Comparison of ENCODE assay signal across 13 mouse cellular contexts in the genomic region with DNA sequence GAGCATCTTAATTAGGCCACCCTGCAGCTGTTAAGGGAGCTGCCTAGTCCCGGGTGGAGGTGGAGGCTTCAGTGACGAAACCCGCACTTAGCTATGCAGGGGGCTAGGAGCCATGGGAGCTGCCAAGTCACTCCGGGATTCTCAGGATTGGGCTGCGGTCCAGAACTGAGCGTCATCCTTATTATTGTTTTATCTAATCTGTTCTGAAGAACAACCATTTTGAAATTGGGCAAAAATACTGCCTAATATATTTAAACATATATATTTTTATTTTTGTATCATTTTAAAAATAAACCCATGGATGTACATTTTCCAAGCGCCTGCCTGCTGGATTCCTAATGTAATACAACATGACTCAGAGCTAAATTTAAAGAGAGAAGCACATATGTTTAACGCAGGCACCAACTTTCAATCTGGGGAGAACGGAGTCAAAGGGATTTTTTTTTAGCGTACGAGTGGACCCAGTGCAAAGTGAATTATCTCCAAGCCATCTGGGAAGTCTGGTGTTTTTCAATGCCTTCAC. TPM values are rescaled to one million over a fixed set of nuclear protein-coding genes. Genes with fewer than 3 reads are reported as not detected.
DNase-seq lines count a peak whose midpoint lies in the region; ATAC-seq lines count a peak whose summit lies in the region.
"Had no signal": no experiment of that assay in that cellular context is flagged by ENCODE, and none has a peak within 500 bp of the region (broad histone marks: within the 10 kb centered on the region; RNA-seq: fewer than 3 reads in every experiment).

No protein-coding gene starts in this region.

- peak; percentile 81 for ATAC-seq in forebrain, embryonic 15.5 days (replicated peaks)
- ATAC-seq in forebrain, embryonic 12.5 days (ENCODE audit: low FRiP score): no peak
- ATAC-seq in forebrain, embryonic 16.5 days: peak; percentile 84
- no peak for ATAC-seq in kidney, embryonic 14.5 days (ENCODE audit: low FRiP score, low TSS enrichment)
- ATAC-seq: midbrain, embryonic 13.5 days had no signal

- 33% methylated on average over 11 of the region's 11 CpGs for WGBS in forebrain, embryonic 15.5 days
- whole genome bisulfite sequencing in forebrain, embryonic 12.5 days: 68% methylated on average over 11 of the region's 11 CpGs
- WGBS in forebrain, embryonic 16.5 days: 42% methylated on average over 11 of the region's 11 CpGs
- 63% methylated on average over 11 of the region's 11 CpGs for WGBS in kidney, embryonic 14.5 days

- H3K36me3 ChIP-seq in forebrain, embryonic 15.5 days: no peaks in the 10 kb centered on the region
- no peaks in the 10 kb centered on the region for H3K36me3 ChIP-seq in forebrain, embryonic 12.5 days (replicated peaks)
- H3K36me3 ChIP-seq in forebrain, embryonic 16.5 days (ENCODE audit: control insufficient read depth, insufficient read depth): no peaks in the 10 kb centered on the region
- no peaks in the 10 kb centered on the region for H3K36me3 ChIP-seq in kidney, embryonic 14.5 days (ENCODE audit: control insufficient read depth, insufficient read depth, low read length)
- H3K36me3 ChIP-seq: midbrain, embryonic 13.5 days had no signal

- H3K27me3 ChIP-seq in forebrain, embryonic 15.5 days: no peaks in the 10 kb centered on the region
- H3K27me3 ChIP-seq in forebrain, embryonic 12.5 days: no peaks in the 10 kb centered on the region
- H3K27me3 ChIP-seq in forebrain, embryonic 16.5 days (replicated peaks; ENCODE audit: control insufficient read depth, insufficient read depth, low read length): no peaks in the 10 kb centered on the region
- no peaks in the 10 kb centered on the region for H3K27me3 ChIP-seq in kidney, embryonic 14.5 days (ENCODE audit: control insufficient read depth, insufficient read depth, low read length)
- H3K27me3 ChIP-seq: midbrain, embryonic 13.5 days had no signal

- peak overlapping the region; percentile 33 for H3K4me2 ChIP-seq in forebrain, embryonic 15.5 days (replicated peaks)
- H3K4me2 ChIP-seq in forebrain, embryonic 12.5 days: no peak overlapping the region
- H3K4me2 ChIP-seq in forebrain, embryonic 16.5 days (ENCODE audit: low read length): peak overlapping the region; percentile 45
- no peak overlapping the region for H3K4me2 ChIP-seq in kidney, embryonic 14.5 days (replicated peaks; ENCODE audit: low read depth, low read length)
- H3K4me2 ChIP-seq: midbrain, embryonic 13.5 days had no signal

- H3K27ac ChIP-seq in forebrain, embryonic 15.5 days (replicated peaks): peak overlapping the region; percentile 91
- no peak overlapping the region for H3K27ac ChIP-seq in forebrain, embryonic 12.5 days
- peak overlapping the region; percentile 90 for H3K27ac ChIP-seq in forebrain, embryonic 16.5 days (ENCODE audit: low read length)
- no peak overlapping the region for H3K27ac ChIP-seq in kidney, embryonic 14.5 days (ENCODE audit: low read depth, low read length)
- H3K27ac ChIP-seq: liver, embryonic 14.5 days; midbrain, embryonic 13.5 days had no signal

- peaks cover 28% of the 10 kb centered on the region for H3K4me1 ChIP-seq in forebrain, embryonic 15.5 days
- no peaks in the 10 kb centered on the region for H3K4me1 ChIP-seq in forebrain, embryonic 12.5 days
- peaks cover 15% of the 10 kb centered on the region for H3K4me1 ChIP-seq in forebrain, embryonic 16.5 days (replicated peaks; ENCODE audit: control insufficient read depth, insufficient read depth, low read length)
- no peaks in the 10 kb centered on the region for H3K4me1 ChIP-seq in kidney, embryonic 14.5 days (ENCODE audit: control insufficient read depth, insufficient read depth, low read length)

- no peak overlapping the region for H3K9ac ChIP-seq in forebrain, embryonic 15.5 days (replicated peaks)
- H3K9ac ChIP-seq in forebrain, embryonic 12.5 days: no peak overlapping the region
- peak overlapping the region; percentile 46 for H3K9ac ChIP-seq in forebrain, embryonic 16.5 days (replicated peaks; ENCODE audit: low read depth, low read length)
- no peak overlapping the region for H3K9ac ChIP-seq in kidney, embryonic 14.5 days (ENCODE audit: low read depth, low read length)
- H3K9ac ChIP-seq: liver, embryonic 14.5 days; midbrain, embryonic 13.5 days had no signal

- DNase-seq in layer of hippocampus, postnatal 36 days: peak; percentile 26 to 35
- DNase-seq in right cerebral cortex, adult 2 months (ENCODE audit: low spot score in 2 of 2): peak; percentile 60 to 74
- DNase-seq in natural killer cell, adult 2 months (ENCODE audit: low spot score in 2 of 2): no peak
- DNase-seq in kidney, adult 11 months: no peak
- DNase-seq: gastrocnemius, postnatal 25 days; heart, postnatal 36 days; kidney, postnatal 10 days had no signal

- H3K9me3 ChIP-seq in forebrain, embryonic 15.5 days: no peaks in the 10 kb centered on the region
- H3K9me3 ChIP-seq in forebrain, embryonic 12.5 days: no peaks in the 10 kb centered on the region
- H3K9me3 ChIP-seq in forebrain, embryonic 16.5 days (ENCODE audit: control insufficient read depth, low read length): no peaks in the 10 kb centered on the region
- H3K9me3 ChIP-seq in kidney, embryonic 14.5 days (ENCODE audit: control insufficient read depth, low read length): no peaks in the 10 kb centered on the region
- H3K9me3 ChIP-seq: midbrain, embryonic 13.5 days had no signal

- no peak overlapping the region for H3K4me3 ChIP-seq in forebrain, embryonic 15.5 days
- H3K4me3 ChIP-seq in forebrain, embryonic 12.5 days (replicated peaks): no peak overlapping the region
- H3K4me3 ChIP-seq in forebrain, embryonic 16.5 days (replicated peaks; ENCODE audit: low read length): no peak overlapping the region; the same call in 1 of the 2 replicates
- no peak overlapping the region for H3K4me3 ChIP-seq in kidney, embryonic 14.5 days (ENCODE audit: low read length)
- H3K4me3 ChIP-seq: midbrain, embryonic 13.5 days had no signal

RNA-seq across cellular contexts. Expression of a gene that starts 26.3 kb away (rescaled TPM):
- 96.9 and 100 TPM in 2 replicates for polyA plus RNA-seq in forebrain, embryonic 15.5 days (2015; fragmentation: Nextera tagmentation; extraction: Ambion mirVana)
- 68.9 and 77.0 TPM in 2 replicates for polyA plus RNA-seq in forebrain, embryonic 12.5 days (2016; fragmentation: Nextera tagmentation; extraction: Ambion mirVana)
- 89.7 and 95.3 TPM in 2 replicates for polyA plus RNA-seq in forebrain, embryonic 16.5 days (2015; fragmentation: Nextera tagmentation; extraction: Ambion mirVana)
- 10 to 100 TPM; 43.4 to 48.7 TPM for total RNA-seq in layer of hippocampus, postnatal 36 days (2021)
- 57.1 and 68.6 TPM in 2 replicates for polyA plus RNA-seq in kidney, embryonic 14.5 days (2014; fragmentation: Nextera tagmentation; extraction: Ambion mirVana)

Comparison
In these comparisons a context has a peak if more than half of its experiments do, and no peak if none do; other contexts are left out.
1. ATAC-seq: peak in forebrain, embryonic 15.5 days (single experiment) and forebrain, embryonic 16.5 days (single experiment); none in forebrain, embryonic 12.5 days (single experiment) and kidney, embryonic 14.5 days (single experiment).
2. H3K27ac ChIP-seq: peak in forebrain, embryonic 15.5 days (single experiment) and forebrain, embryonic 16.5 days (single experiment); none in forebrain, embryonic 12.5 days (single experiment) and kidney, embryonic 14.5 days (single experiment).
3. H3K4me2 ChIP-seq: peak in forebrain, embryonic 15.5 days (single experiment) and forebrain, embryonic 16.5 days (single experiment); none in forebrain, embryonic 12.5 days (single experiment) and kidney, embryonic 14.5 days (single experiment).
4. DNase-seq: peak in layer of hippocampus, postnatal 36 days (2 of 2) and right cerebral cortex, adult 2 months (2 of 2); none in natural killer cell, adult 2 months (0 of 2) and kidney, adult 11 months (single experiment).